Mouse (Mus musculus) embryonic fibroblast, embryonic 13.5 days (primary cell): ENCODE measurements at regions not wholly inside any gene's neighbourhood (a gene's known extent, or its start where the extent isn't known, plus 50 kb on each side); places are given as distances from the start of the nearest gene placed in this dataset.

Experiments
- H3K27ac ChIP-seq: 2 replicates; pipeline ENCODE4 v1.5.1; 2012; ENCODE audit warnings: low read length, control low read depth, inconsistent platforms; ENCODE audit not compliant: insufficient read depth
- H3K4me1 ChIP-seq: 2 replicates; pipeline ENCODE4 v1.6.1; 2011; ENCODE audit warnings: low read length; ENCODE audit not compliant: control insufficient read depth, insufficient read depth
- H3K4me3 ChIP-seq: 2 replicates; pipeline ENCODE4 v1.5.1; 2011; ENCODE audit warnings: mild to moderate bottlenecking, control low read depth, low read length; ENCODE audit not compliant: insufficient read depth
- CTCF ChIP-seq: IDR thresholded peaks from 2 replicates; pipeline ENCODE4 v1.5.1; 2011; ENCODE audit warnings: mild to moderate bottlenecking, control low read depth, low read length, moderate library complexity, borderline replicate concordance; ENCODE audit not compliant: insufficient read depth
- POLR2A ChIP-seq: IDR thresholded peaks from 2 replicates; pipeline ENCODE4 v1.6.1; 2011; ENCODE audit warnings: low read depth, mild to moderate bottlenecking, control low read depth, low read length, moderate library complexity

GRCm38 (mm10) chr3:34918326-34918932, 268.2 kb downstream of the Sox2 start:
- Histone ChIP-seq H3K4me3 (no peak overlapping the region), H3K4me1 (no peaks in the 10 kb centered on the region), H3K27ac (no peak overlapping the region)
- no peak for TF ChIP-seq POLR2A
- TF ChIP-seq CTCF = no peak

- TF ChIP-seq POLR2A = no peak
- TF ChIP-seq CTCF = no peak
These were observed 270.3 kb downstream of the Sox2 start for GRCm38 (mm10) chr3:34920497-34920896.

DNA sequence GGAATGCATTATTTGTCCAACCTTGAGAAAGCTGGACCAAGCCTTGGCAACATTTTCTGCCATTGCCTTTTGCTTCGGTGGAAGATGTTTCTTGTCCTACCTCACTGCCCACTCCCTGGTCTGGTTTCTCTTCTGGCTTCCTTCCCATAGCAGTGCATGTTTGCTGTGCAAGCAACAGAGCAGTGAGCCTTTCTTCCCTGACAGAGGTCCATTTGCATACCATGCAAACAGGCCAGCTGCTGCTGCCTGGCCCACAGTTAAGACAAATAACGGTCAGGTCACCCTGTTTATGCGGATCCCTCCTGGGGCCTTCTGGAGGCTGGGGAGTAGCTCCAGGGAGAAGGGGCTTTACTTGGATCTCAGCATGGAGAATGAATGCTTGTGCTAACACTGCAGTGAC, 299.7 kb downstream of the Sox2 start:
- TF ChIP-seq CTCF = no peak
- TF ChIP-seq POLR2A = no peak
- Histone ChIP-seq H3K27ac (no peak overlapping the region), H3K4me1 (no peaks in the 10 kb centered on the region), H3K4me3 (no peak overlapping the region)

More at GRCm38 (mm10) chr3:34920497-34920896, 270.3 kb downstream of the Sox2 start:
- no peak overlapping the region for H3K4me3 ChIP-seq
- H3K27ac ChIP-seq = no peak overlapping the region
- H3K4me1 ChIP-seq = no peaks in the 10 kb centered on the region

DNA sequence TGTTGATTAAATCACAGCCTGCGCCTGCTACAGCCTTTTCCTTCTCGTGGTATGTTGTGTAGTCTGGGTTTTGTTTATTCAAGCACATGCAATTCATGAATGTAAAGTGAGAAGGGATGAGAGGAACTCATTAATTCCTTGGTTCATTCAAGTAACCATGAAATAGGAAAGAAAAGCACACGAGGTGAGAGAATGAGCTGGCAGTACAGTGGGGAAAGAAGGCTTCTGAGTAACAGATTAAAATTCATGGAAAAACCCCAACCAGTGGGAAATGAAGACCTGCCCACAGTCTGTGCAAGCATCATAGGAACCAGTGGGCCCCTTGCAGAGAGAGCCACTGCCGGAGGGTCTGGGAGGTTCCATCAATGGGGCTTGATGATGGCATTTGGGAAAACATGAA, 306.0 kb downstream of the Sox2 start:
- TF ChIP-seq POLR2A = no peak
- no peak for TF ChIP-seq CTCF
- Histone ChIP-seq H3K4me1 (no peaks in the 10 kb centered on the region), H3K4me3 (no peak overlapping the region), H3K27ac (no peak overlapping the region)

DNA sequence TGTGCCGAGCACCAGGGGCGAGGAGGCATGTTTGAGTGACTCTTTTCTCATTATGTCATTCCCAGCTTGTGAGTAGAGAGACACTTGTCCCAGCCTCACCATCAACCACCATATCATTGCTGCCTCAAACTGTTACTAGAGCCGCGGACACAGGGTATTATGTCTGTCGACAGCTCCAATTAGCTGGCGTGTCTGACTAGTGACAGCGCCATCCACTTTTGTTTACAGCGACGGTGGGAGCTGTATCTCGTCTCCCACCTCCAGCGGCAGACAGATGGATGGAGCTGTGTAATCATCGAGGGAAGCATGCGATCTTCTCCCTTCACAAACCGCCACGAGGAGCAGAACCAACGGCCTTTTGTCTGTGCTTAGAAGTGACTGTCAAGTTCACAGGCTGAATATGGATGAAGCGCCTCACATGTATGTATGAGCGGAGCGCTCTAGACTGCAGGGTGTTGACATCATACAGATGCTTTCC, 308.9 kb downstream of the Sox2 start:
- no peak overlapping the region for H3K4me3 ChIP-seq
- H3K27ac ChIP-seq = no peak overlapping the region
- no peaks in the 10 kb centered on the region for H3K4me1 ChIP-seq
- no peak for TF ChIP-seq CTCF
- no peak for TF ChIP-seq POLR2A

DNA sequence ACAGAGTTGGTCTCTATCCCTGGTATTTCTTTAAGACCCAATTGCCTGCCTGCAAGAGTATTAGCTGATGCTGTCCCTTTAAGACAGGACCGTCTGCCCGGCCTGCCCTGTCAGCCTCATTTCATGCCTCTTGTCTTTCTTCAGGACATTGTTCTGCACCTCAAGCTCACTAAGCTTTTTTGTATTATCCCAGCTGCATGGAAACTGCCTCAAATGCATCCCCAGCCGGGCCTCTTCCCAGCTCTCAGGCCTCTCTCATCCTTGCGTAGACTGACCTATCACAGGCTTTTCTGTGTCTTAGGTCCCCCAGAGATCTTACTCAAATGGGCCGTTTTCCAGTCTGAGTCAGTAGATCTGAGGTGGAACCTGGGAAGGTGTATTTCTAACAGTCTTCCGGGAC, 316.2 kb downstream of the Sox2 start:
- TF ChIP-seq CTCF (no peak), POLR2A (no peak)

DNA sequence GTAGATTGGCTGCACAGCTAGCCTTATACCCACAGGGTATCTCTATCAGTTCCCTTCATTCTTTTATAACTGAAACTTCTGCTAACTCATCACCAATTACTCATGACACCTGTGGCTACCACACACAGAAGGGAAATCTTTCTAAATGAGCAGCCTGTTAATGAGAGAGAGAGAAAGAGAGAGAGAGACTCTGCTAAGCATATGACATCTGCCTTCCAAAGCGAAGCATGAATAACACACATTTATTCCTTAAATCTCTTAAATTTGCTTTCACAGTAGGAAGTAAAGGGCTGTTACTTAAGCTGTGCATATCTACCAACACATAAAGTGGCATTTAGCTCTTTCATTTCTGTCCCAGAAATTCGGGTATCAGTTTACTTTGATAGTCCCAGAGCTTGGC, 317.7 kb downstream of the Sox2 start:
- Histone ChIP-seq H3K27ac (no peak overlapping the region), H3K4me3 (no peak overlapping the region), H3K4me1 (no peaks in the 10 kb centered on the region)
- TF ChIP-seq CTCF = no peak
- TF ChIP-seq POLR2A = no peak

More for the DNA sequence above, 316.2 kb downstream of the Sox2 start:
- Histone ChIP-seq H3K4me1 (no peaks in the 10 kb centered on the region), H3K27ac (no peak overlapping the region), H3K4me3 (no peak overlapping the region)

GRCm38 (mm10) chr3:34971536-34971935, 321.3 kb downstream of the Sox2 start:
- no peak overlapping the region for H3K4me3 ChIP-seq
- no peaks in the 10 kb centered on the region for H3K4me1 ChIP-seq
- TF ChIP-seq POLR2A = no peak
- no peak for TF ChIP-seq CTCF
- H3K27ac ChIP-seq = no peak overlapping the region

GRCm38 (mm10) chr3:34974371-34974770, 324.2 kb downstream of the Sox2 start:
- no peak overlapping the region for H3K27ac ChIP-seq
- no peaks in the 10 kb centered on the region for H3K4me1 ChIP-seq
- TF ChIP-seq POLR2A (no peak), CTCF (no peak)
- H3K4me3 ChIP-seq = no peak overlapping the region
